Mouse (Mus musculus): Measurements from ENCODE around the gene Tfdp1.

Gene Tfdp1

DNA sequence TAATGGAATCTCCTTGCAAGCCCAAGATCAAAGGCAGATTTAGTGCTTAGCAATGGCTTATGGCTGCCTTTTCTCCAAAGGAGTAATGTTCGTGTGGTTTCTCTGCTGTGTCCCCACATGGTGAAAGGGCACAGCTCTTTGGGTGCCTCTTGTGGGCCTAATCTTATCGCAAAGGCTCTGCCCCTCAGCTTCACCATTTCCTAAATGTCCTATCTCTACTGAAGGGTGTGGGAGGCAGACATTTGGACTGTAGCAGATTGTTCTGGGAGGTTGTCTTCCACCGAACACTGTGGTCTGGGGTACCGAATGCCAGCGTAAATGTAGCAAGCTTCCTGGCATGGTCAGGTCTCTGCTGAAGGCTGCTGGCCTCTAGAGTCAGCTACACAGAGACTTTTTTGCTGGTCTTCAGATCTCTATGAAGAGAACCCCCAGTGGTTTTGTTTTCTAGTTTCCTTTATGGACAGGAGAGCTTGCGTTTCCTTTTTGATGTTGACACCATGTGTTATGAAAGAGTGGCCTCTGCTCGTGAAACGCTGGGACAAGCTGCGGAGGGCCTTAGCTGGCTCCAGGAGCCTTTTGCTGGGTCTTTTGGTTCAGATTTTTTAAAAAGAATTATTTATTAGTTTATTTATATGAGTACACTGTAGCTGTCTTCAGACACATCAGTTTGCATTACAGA lies 14.7 kb downstream of the Tfdp1 start:
- no peak for DNase-seq (ENCODE audit: low spot score)

DNA sequence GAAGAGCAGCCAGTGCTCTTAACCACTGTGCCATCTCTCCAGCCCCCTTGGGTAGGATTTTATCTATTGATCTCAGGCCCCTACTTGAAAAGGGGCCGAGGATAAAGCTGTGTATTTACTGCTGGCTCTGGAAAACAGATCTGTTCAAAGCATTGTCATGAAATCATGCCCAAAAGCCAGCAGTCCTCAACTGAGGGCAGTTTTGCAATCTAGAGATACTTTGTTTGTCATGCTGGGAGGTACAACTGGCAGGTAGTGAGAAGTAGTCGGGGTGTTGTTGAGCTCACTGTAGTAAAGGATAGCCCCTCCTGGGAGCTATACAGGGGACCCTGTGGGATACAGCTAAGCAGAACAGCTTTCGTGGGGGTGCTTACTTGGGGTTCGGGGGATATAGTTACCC lies 15.3 kb downstream of the Tfdp1 start:
- DNase-seq (ENCODE audit: low spot score) = no peak

DNA sequence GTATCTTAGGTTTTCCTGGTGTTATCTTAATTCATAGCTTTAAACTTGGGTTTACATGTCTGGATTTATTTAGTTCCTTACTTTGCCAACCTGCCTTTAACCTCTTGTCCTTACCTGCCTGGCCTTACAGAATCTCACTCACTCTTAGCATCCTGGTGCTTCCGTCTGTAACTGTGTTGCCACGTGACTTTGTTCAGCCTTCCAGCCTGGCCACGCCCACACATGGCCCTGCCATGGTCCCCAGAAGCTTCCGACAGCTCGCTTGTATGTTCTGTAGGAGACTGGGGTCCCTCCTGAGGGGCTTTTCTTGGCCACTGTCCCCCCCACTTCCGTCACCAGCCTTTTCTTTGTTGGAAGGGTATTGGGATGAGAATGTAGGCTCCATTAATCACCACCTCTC lies 17.7 kb downstream of the Tfdp1 start:
- DNase-seq (ENCODE audit: low spot score) = no peak

DNA sequence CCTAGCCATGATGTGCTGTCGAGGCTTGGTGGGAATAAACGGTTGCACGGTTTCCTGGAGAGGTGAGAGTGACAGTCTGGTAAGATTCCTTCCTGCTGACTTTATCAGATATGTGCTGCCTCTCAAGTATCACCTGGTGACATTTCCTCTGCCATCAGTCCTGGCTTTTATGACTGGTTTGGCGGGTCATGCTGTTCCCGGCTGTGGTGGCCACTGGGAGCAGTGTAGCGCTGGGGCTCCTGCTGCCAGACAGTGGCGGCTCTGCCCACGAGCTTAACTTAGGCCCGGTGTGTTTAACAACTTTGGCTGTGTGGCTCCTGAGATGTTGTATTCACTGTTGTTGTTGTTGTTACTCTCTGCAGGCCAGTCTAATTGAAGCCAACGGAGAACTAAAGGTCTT lies 18.1 kb downstream of the Tfdp1 start:
- DNase-seq (ENCODE audit: low spot score) = no peak

DNA sequence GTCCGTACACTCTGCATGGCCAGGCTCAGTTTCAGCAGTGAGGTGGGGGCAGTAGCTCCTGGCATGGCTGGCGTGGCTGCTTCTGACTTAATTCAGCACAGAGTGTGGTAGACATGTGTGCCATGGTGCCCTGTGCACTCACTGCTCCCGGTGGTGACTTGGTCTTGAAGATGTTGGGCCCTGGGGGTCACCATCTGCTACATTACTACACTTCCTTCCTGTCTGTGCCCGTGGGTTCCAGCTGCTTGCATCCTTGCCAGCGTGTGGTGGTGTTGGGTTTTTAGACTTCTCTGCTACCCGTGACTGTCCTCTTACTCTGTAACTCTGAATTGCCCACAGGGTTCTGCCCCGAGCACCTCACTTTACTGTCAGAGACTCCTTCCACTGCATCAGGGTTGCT lies 21.7 kb downstream of the Tfdp1 start:
- DNase-seq (ENCODE audit: low spot score) = no peak

DNA sequence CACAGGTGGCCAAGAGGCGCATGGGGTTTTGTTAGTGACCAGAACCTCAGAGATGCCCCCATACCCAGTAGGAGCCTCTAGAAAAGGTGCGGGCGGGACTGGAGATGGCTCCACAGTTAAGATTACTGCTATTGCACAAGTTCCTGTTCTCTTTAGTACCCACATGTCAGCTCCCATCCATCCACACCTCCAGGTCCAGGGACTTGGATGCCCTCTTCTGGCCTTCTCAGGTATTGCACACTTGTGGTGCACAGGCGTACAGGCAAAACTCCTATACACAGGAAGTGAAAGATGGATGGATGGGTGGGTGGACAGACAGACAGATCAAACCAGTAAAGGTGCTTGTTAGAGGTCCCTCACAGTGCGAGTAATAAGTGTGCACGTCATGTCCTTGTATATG lies 23.3 kb downstream of the Tfdp1 start:
- DNase-seq (ENCODE audit: low spot score) = no peak

DNA sequence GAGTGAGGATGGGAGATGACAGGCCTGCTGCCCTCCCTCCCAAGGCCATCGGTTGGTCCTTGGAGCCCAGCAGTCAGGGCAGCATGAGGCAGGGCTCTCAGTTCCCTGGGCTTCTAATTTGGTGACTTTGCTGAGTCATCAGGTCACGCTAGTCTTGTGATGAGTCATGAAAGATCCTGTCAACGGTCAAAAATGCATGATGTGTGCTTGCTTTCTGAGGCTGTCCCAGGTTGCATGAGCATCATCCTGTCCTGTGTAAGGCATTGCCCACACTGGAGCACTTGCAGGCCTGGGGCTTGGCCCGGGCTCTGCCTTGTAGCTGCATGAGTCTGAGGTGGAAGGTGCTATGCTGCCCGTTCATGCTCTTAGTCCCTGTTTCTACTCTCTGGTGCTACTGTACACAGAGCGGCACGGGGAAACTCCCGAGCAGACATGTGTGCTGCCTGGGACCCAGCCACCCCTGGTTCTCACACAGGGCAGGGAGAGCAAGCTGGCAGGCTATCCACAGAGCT lies 34.7 kb downstream of the Tfdp1 start:
- DNase-seq (ENCODE audit: low spot score) = no peak

DNA sequence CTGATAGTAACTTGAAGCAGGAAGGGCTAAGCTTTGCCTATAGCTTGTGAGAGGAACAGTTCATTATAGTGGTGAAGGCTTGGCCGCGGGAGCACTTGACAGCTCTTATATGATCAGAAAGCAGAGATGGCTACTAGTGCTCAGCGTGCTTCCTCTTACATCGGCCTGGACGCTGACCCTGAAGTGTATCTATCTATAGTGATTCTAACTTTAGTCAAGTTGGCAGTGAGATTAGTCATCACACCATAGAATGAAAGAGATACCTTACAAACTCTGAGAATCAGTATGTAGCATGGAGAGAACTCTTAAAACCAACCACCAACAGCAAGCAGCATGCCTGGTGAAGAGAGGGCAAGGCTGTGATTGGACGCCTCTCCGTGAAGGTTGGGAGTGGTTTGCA lies 43.1 kb downstream of the Tfdp1 start:
- no peak for DNase-seq (ENCODE audit: low spot score)

DNA sequence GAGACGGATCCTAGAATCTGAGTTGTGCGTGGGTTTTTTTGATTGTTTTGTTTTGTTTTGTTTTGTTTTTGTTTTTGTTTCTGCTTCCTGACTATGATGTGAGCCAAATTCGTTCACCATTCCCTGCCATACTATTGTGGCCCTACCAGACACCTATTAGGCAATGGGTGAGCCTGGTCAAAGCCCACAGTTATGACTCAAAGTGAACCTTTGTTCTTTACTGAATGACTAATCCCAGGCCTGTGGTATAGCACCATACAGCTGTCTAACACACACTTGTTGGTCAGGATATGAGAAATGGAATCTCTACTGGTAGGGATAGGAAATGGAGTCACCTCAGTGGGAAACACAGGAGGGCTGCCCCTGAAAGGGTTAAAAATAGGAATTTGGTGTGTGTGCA lies 44.0 kb downstream of the Tfdp1 start:
- no peak for DNase-seq (ENCODE audit: low spot score)

DNA sequence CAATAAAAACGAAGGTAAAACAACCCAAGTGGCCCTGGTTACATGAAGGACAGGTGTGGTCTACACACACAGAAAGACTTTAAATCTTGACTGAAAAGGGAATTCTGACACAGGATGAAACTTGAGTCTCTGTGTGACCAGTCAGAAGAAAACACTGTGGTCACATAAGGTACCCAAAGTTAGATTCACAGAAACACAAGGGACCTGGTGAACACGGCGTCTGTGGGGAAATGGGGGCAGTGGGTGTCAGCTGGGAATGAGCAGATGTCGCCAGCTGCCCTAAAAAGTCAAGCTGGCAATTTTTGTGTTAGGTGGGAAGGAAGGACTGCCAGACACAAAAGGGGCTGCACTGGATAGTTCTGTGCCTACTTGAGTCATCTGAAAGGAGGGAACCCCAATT lies 44.4 kb downstream of the Tfdp1 start:
- DNase-seq (ENCODE audit: low spot score) = no peak

DNA sequence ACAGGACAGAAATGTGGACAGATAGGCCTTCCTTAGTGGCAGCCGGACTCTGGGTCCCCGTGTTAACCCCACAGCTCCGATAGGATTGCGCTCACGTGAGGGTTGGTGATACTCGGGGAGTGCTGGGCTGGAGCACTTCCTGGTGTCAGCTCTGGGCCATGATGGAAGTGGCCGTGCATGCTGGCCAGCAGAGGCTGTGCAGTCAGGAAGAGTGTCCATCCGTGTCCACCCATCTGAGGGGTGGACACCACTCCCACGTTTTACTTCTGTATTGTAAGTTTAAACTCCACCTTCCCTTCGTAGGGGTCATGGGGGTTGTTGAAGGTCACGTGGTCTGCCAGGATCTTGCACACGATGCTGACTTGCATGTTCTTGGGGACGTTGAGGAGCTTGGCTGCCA lies 47.8 kb downstream of the Tfdp1 start:
- DNase-seq (ENCODE audit: low spot score) = no peak

DNA sequence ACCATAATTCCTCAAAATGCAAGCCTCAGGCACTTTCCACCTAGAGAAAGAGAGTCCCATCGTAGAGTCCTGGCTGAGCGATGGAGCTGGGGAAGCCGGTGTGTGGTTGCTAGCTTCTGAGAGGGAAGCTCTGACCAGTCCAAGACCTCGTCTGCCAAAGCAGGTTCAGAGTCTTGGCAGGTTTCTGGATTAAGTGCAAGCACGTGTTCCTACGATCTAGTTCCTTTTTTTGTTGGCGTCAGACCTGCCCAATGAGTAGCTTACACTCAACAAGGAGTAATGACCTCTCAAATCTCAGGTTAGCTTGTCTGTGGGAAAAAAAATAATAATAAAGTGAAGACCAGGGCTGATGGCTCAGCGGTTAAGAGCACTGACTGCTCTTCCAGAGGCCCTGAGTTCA lies 49.2 kb downstream of the Tfdp1 start:
- no peak for DNase-seq (ENCODE audit: low spot score)

DNA sequence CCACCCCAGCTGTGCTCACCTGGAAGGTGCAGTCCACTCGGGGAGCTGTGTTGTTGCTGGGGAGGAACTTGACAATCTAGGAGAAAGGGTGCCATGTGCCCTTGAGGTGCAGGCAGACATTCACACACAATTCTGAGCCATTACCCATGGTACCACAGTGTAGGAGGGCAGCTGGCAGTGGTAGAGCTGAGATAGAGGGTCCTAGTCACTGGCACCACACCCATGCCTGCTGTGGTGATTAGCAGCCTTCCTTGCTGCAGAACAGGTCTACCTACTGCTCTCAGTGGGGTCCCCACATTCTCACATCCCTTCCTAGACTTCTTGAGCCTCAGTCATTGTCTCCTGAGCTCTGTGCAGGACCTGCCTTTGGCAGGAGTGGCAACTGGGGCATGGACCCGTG lies 50.2 kb downstream of the Tfdp1 start:
- DNase-seq (ENCODE audit: low spot score) = no peak

DNA sequence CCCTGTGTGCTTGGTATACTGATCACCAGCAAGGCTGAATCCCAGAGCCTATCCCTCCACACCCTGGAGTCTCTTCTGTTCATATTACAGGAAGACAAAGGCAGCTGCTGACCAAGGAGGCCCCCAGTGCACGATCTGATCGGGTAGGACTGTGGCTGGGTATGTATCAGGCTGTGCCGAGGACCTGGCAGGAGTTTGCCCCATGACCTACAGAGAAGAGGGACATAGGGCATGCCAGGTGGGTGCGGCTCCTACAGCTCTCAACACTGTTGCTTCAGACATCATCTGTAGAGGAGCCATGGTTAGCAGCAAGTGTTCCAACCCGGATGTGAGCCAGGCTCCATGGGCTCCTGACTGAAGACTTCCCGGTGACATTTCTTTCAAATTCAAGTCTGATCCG lies 55.3 kb downstream of the Tfdp1 start:
- no peak for DNase-seq (ENCODE audit: low spot score)

DNA sequence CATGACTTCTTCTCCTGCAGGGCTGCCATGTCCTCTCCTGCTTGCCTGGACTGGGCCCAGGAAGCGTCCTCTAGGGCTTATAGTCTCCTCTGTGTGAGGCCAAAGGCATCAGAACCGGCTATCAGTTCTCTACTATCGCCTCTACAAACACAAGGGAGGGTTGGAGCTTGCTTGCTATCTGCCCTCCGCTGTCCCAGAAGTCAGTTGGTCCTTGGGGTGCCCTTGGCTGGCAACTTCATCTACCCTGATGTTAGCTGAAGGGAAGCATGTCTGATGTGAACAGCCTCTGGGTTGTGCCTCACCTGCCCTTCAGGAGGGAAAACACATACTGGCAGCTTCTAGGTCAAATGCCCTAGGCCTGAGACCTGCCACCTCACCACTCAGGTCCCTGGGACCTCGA lies 58.2 kb downstream of the Tfdp1 start, which contains the start of gene Atp4b:
TSS of gene Atp4b (minus strand) at position 101 of the 400 bp plus-strand sequence.
- no peak for DNase-seq (ENCODE audit: low spot score)

DNA sequence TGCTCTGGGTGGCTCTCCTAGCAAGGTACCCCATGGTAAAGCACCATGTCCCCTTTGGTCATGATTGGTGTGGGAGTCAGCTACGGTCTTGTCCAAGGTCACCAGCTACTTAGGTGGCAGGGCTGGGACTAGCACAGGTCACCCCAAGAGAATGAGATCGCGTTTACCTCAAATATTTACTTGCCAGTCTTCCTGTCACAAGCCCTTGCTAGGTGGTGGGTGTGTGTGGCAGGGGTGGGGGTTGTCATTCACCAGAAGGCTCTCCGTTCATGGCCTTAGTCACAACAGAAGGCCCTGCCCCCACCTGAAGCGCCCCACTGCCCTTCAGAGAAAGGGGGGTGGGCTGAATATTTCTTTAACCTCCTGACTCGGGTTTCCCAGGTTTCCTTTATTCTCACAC lies 65.0 kb downstream of the Tfdp1 start:
- no peak for DNase-seq (ENCODE audit: low spot score)

DNA sequence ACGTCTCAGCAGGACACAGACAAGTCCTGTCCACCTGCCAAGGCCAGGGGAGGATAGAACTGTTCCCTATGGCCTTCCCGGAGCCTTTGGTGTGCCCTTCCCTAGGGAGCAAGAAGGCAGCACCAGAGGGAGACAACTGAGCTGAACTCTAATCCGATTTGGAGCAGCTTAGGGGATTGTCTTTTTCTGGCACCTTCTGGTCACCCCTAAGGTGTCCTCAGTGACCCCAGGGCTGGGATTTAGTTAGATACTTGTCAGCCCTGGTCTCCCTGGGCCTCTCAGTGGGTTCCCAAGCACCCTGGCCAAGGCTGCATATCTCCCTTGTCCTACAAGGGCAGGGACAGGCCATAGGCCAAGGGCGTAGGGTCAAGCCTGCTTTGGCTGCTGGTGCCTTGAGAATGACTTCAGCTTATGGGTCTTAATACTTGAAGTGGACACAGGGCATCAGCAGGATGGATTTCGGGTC lies 66.1 kb downstream of the Tfdp1 start, which contains the start of gene Grk1:
TSS of gene Grk1 (plus strand) at position 416 of the 466 bp plus-strand sequence.
- DNase-seq (ENCODE audit: low spot score) = no peak

DNA sequence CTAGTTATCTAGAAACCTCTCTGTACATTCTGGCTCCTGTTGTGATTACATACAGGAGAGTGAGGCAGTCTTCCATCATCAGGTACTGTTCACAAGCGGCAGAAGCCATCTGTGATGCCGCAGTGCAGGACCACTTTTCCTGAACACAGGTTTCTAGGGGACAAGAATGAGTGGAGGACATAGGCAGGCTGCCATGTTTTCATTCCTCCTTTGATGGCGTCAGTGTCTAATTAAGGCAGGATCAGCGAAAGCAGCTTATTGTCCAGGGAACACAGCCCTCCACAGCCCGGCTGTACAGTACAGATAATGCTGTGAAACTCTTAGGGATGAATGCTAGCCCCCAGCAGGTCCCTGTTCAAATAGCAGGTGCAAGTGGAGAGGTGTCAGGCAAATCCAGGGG lies 67.5 kb downstream of the Tfdp1 start:
- no peak for DNase-seq (ENCODE audit: low spot score)

DNA sequence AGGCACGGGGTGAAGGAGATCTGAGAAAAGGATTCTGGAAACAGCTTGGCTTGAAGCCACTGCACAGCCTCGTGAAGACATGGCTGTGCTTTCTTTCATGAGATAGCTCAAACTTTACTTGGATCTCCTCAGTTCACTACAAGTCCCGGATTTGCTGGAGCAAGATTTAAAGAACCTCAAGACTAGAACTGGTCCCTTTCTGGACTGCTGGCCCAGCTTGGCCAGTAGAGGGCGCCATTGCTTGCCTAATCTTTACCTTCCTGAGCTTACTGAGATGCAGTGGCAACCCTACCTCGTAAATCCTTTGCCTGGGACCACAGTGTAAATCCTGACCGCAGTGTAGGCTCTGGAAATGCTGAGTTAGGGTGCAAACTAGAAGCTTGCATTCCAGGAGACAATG lies 73.0 kb downstream of the Tfdp1 start:
- DNase-seq (ENCODE audit: low spot score) = peak; percentile 57

DNA sequence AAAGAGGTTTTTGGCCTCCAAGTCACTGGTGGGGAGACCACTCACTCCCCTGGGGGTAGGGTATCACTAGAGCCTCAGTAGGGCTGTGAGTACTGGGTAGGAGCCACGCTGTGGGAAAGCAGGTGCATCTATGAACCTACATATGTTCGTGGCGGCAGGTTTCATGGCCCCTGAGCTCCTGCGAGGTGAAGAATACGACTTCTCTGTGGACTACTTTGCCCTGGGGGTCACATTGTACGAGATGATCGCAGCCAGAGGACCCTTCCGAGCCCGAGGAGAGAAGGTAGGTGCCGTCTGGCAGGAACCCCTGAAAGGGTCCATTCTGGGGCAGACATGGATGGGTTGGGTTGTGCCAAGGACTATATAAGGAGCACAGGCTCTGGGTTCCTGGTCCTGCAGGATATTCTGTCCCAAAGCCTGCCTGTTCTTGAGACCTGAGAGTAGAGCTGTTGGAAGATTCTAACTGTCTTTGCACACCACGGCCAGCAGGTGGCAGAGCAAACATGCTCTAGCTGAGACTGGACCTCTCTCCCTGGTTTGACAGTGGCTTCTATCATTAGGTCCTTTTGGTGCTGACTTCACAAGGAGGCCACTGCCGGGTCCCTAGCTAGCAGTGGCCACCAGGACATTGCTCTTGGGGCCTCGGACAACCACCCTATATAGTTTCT lies 74.5 kb downstream of the Tfdp1 start:
- peak; percentile 36 for DNase-seq (ENCODE audit: low spot score)

DNA sequence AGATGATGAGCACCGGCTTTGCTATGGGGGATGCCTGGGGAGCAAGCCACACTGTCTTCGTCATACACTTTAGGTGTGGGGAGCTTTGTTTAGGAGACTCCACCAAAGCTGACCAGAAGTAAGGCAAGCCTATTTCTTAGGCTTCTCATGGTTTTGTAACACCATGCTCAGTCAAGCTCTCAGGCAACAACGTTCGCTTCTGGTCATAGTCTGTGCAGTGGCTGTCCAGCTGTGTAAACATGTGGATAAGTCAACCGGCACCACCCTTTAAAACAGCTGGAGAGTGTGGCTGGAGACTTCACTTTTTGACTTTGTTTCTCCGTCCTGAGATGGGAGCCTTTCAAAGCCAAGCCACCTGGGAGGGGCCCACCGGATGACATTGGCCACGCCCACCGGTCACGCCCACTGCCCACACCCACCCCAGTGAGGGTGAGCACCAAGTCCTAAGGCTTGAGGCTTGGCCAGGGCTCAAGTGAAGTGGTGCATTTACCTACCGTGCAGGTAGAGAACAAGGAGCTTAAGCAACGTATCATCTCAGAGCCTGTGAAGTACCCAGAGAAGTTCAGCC lies 75.4 kb downstream of the Tfdp1 start:
- no peak for DNase-seq (ENCODE audit: low spot score)

DNA sequence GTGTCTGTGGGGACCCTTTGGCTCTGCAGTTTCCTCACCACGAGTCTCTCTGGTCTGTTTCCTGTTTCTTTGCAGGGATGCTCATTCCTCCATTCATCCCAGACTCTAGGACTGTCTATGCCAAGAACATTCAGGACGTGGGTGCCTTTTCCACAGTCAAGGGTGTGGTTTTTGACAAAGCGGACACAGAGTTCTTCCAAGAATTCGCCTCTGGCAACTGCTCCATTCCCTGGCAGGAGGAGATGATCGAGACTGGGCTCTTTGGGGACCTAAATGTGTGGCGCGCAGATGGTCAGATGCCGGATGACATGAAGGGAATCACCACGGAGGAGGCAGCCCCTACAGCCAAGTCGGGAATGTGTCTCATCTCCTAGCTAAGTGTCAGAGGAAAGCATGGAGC lies 77.3 kb downstream of the Tfdp1 start:
- no peak for DNase-seq (ENCODE audit: low spot score)

DNA sequence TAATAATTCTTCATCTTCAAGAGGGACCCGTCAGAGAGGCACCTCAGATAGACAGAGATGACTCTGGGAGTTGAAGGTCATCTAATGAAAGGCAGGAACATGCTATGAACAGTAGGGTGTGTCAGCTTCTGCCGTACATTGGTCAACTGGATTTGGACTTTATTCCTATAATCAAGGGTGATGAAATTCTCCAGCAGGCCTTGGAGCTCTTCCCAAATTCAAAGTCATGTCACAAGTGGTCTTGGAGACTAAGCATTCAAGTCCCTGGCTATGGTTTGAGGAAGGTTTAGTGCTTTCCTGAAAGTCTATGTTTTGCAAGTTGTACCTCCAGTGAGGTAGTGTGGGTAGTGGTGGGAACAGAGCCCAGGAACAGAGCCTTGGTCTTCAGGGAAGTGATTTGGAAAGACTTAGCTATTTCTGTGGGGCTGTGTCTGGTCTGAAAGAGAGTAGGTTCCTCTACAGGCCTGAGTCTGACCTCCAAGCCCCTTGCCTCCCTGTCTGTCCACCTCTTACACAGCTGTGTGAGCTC lies 80.6 kb downstream of the Tfdp1 start:
- DNase-seq (ENCODE audit: low spot score) = no peak
